Mouse (Mus musculus) heart, postnatal 0 days (tissue): ENCODE results near the gene Edc4.

Experiments
- CTCF ChIP-seq: IDR thresholded peaks from 2 replicates; pipeline ENCODE4 v1.5.1; 2016; ENCODE audit warnings: antibody characterized with exemption, control low read depth, low read depth
- EP300 ChIP-seq: IDR thresholded peaks from 2 replicates; pipeline ENCODE4 v1.6.1; 2016; ENCODE audit warnings: antibody characterized with exemption, low read depth

GRCm38 (mm10) chr8:105893339-105893738 is 12.7 kb downstream of the Edc4 start, which contains the start of gene Nrn1l:
- TF ChIP-seq CTCF = no peak
- no peak for TF ChIP-seq EP300
